Mouse (Mus musculus) hindbrain, embryonic 13.5 days (tissue): ENCODE measurements around the gene Dnph1. TPM values are rescaled to one million over a fixed set of nuclear protein-coding genes. Genes with fewer than 3 reads are reported as not detected.
A peak's percentile ranks its signal among the peaks of the same experiment; 100 is the strongest.

ENCODE experiments used
- ATAC-seq: fragments of 200-750 bp; cut with Nextera tagmentation; 2 replicates; pipeline ENCODE4 v1.8.0; 2017; ENCODE audit warnings: moderate TSS enrichment; ENCODE audit not compliant: low FRiP score
- H3K27ac ChIP-seq: fragments of 300-500 bp; sonication (generic); 2 replicates; pipeline ENCODE4 v1.5.1; 2015; ENCODE audit warnings: inconsistent platforms, mild to moderate bottlenecking, moderate library complexity
- H3K27me3 ChIP-seq: fragments of 300-500 bp; sonication (generic); 2 replicates; pipeline ENCODE4 v1.6.1; 2015; ENCODE audit warnings: mild to moderate bottlenecking, inconsistent platforms
- H3K36me3 ChIP-seq: fragments of 300-500 bp; sonication (generic); 2 replicates; pipeline ENCODE4 v1.6.1; 2015; ENCODE audit warnings: mild to moderate bottlenecking, inconsistent platforms
- H3K4me1 ChIP-seq: fragments of 300-500 bp; sonication (generic); replicated peaks from 2 replicates; pipeline ENCODE4 v1.6.1; 2015; ENCODE audit warnings: inconsistent platforms
- H3K4me2 ChIP-seq: fragments of 300-500 bp; sonication (generic); 2 replicates; pipeline ENCODE4 v1.6.1; 2015; ENCODE audit warnings: inconsistent platforms, mild to moderate bottlenecking, moderate library complexity
- H3K4me3 ChIP-seq: fragments of 300-500 bp; sonication (generic); 2 replicates; pipeline ENCODE4 v1.5.1; 2015; ENCODE audit warnings: mild to moderate bottlenecking, inconsistent platforms
- H3K9ac ChIP-seq: fragments of 300-500 bp; sonication (generic); 2 replicates; pipeline ENCODE4 v1.6.1; 2015; ENCODE audit warnings: mild to moderate bottlenecking, inconsistent platforms
- H3K9me3 ChIP-seq: fragments of 300-500 bp; sonication (generic); 2 replicates; pipeline ENCODE4 v1.6.1; 2016; ENCODE audit warnings: inconsistent platforms
- WGBS: fragments of 180-500 bp; shearing (Covaris S2); methylation state at CpG from one replicate; pipeline ENCODE4 v1.1.7; 2015; 5-methylcytosine and 5-hydroxymethylcytosine counted together
- polyA plus RNA-seq: library from polyadenylated mRNA; unstranded; fragments of >200 nt; fragmentation: Nextera tagmentation; extraction: Ambion mirVana; gene quantifications from 2 replicates; pipeline ENCODE4 v1.2.1, GENCODE M21; 2015

Gene Dnph1
- polyA plus RNA-seq, 1 experiment from 2014 or later = 20.4 TPM

DNA sequence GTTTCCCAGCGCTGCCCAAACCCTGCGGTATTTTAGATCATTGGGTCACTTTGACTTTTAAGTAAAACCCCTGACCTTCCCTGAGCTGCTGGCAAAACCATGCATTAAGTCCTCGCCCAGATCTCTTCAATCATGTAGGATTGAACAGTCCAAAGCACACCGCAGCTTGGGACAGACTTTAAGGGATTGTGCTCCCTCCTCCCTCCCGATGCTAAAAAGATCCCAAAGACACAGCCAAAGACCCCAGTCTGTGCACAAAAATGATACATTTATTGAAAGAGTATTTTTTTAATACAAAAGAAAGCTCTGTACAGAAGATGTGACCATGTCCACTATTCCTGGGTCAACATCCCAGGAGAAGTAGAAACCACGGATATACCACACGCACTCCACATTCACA is 50.1 kb downstream of the Dnph1 start:
- WGBS = 9% methylated on average over 7 of the region's 7 CpGs
- Histone ChIP-seq H3K9me3 (no peaks in the 10 kb centered on the region), H3K27me3 (peaks cover 23% of the 10 kb centered on the region), H3K4me3 (peak overlapping the region; percentile 79), H3K27ac (no peak overlapping the region), H3K4me1 (peaks cover 27% of the 10 kb centered on the region), H3K36me3 (peaks cover 50% of the 10 kb centered on the region), H3K9ac (peak overlapping the region; percentile 92), H3K4me2 (peak overlapping the region; percentile 78)
- ATAC-seq = peak; percentile 30

DNA sequence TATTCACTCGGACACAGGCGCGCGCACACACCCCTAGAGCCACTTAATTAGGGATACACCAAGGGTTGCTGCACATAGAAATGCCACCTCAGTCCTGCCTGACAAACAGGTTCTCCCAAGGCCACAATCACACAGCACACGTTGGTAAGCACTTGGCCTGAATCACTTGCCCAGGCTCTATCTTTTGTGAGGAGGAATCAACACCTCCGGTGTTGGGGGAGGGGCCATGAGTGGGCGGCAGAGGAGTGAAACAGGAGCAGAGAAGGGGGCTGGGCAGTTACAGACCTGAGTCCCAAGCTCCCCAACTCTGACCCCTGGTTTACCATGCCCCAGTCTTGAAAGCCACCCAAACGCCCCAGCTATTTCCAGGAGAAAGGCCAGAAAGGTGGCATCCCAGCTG is 50.5 kb downstream of the Dnph1 start:
- no peak for ATAC-seq
- H3K9me3 ChIP-seq = no peaks in the 10 kb centered on the region
- H3K9ac ChIP-seq = peak overlapping the region; percentile 8; the same call in 1 of the 2 replicates
- 0 out of 2 replicates have a peak overlapping the region, but pooled peaks have one; percentile 79 for H3K4me3 ChIP-seq
- H3K4me2 ChIP-seq = peak overlapping the region; percentile 78
- WGBS = 14% methylated on average over 8 of the region's 8 CpGs
- H3K4me1 ChIP-seq = peaks cover 30% of the 10 kb centered on the region
- peaks cover 23% of the 10 kb centered on the region for H3K27me3 ChIP-seq
- H3K36me3 ChIP-seq = peaks cover 50% of the 10 kb centered on the region
- H3K27ac ChIP-seq = no peak overlapping the region

DNA sequence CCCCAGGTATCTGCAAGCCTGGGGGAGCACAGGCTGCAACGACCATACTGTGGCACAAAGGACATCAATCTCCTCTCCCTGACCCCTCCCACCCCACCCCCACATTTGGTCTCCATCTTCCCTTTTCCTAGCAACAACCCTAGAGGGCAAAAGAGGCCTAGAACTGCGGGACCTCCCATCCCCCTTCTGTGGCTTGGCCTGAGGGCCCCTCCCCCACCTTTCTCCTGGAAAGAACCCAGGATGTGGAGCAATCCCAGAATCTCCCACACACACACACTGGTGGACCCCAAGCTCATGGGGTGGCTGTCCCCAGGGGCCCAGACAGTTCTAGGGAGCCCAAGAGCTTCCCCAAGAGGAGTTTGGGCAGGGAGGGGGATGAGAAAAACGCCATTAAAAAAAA is 51.4 kb downstream of the Dnph1 start:
- H3K36me3 ChIP-seq = peaks cover 48% of the 10 kb centered on the region

DNA sequence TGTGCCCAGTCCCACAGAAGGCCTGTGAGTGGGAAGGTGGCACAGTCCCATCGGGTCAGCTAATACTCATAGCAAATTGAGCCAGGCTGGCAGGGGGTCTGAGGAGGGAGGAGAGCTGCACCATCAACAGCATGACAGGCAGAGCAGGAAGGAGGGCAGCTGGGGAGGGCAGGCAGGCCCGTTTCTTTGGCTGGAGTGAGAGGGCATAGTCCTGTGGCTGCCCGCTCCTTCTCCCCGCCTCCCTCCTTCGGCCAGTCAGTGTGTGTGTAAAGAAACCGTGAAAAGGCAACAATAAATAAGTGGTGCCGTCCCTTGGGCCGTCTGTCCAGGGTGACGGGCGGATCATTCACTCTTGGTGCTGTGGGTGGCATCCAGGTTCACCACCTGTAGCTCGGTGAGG is 52.2 kb downstream of the Dnph1 start:
- H3K27ac ChIP-seq = no peak overlapping the region
- H3K9me3 ChIP-seq = no peaks in the 10 kb centered on the region
- H3K4me2 ChIP-seq = no peak overlapping the region
- WGBS = 50% methylated on average over 11 of the region's 11 CpGs
- no peak for ATAC-seq
- H3K4me3 ChIP-seq = no peak overlapping the region
- peaks cover 40% of the 10 kb centered on the region for H3K36me3 ChIP-seq
- H3K9ac ChIP-seq = no peak overlapping the region; the same call in 1 of the 2 replicates
- H3K27me3 ChIP-seq = peaks cover 23% of the 10 kb centered on the region
- peaks cover 47% of the 10 kb centered on the region for H3K4me1 ChIP-seq

More for the DNA sequence above, 51.4 kb downstream of the Dnph1 start:
- Histone ChIP-seq H3K4me2 (no peak overlapping the region), H3K4me3 (no peak overlapping the region), H3K9me3 (no peaks in the 10 kb centered on the region), H3K4me1 (peaks cover 39% of the 10 kb centered on the region), H3K27ac (no peak overlapping the region), H3K27me3 (peaks cover 23% of the 10 kb centered on the region), H3K9ac (no peak overlapping the region)
- no peak for ATAC-seq
- 23% methylated on average over 3 of the region's 3 CpGs for WGBS

DNA sequence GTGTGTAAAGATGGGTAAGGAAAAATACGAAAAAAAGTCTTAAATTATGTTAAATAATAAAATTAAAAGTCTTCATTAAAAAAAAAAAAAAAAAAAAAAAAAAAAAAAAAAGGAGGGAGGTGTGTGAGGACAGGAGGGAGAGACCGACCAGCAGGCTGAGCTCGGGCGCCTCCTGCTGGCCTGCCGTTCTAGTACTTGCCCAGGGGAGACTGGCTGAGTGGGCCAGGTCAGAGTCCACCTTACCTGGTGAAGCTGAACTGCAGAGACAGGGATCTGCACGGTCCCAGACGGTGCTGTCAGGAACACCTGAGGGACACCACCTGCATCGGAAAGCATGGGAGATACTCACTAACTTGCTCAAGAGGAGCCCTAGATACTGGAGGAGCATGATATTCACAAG is 52.7 kb downstream of the Dnph1 start:
- no peak overlapping the region for H3K4me3 ChIP-seq
- no peak overlapping the region for H3K9ac ChIP-seq
- no peak overlapping the region for H3K4me2 ChIP-seq
- 22% methylated on average over 8 of the region's 8 CpGs for WGBS
- peaks cover 51% of the 10 kb centered on the region for H3K4me1 ChIP-seq
- ATAC-seq = no peak
- no peaks in the 10 kb centered on the region for H3K9me3 ChIP-seq
- no peak overlapping the region for H3K27ac ChIP-seq
- peaks cover 40% of the 10 kb centered on the region for H3K36me3 ChIP-seq
- H3K27me3 ChIP-seq = peaks cover 23% of the 10 kb centered on the region

Other genes starting within 250 kb of the Dnph1 start
- 82.7 and 85.7 TPM in 2 replicates for gene Polr1c, start 248.7 kb upstream of the Dnph1 start, polyA plus RNA-seq
- 87.5 and 90.8 TPM in 2 replicates for gene Yipf3, start 248.6 kb upstream of the Dnph1 start, polyA plus RNA-seq
- gene Lrrc73, start 243.2 kb upstream of the Dnph1 start, polyA plus RNA-seq = 7.3 and 9.5 TPM in 2 replicates
- 28.6 and 33.8 TPM in 2 replicates for gene Tjap1, start 213.7 kb upstream of the Dnph1 start, polyA plus RNA-seq
- 9.5 and 11.1 TPM in 2 replicates for gene Dlk2, start 199.3 kb upstream of the Dnph1 start, polyA plus RNA-seq
- gene Abcc10, start 168.4 kb upstream of the Dnph1 start, polyA plus RNA-seq = 8.9 and 9.9 TPM in 2 replicates
- 18.0 and 19.1 TPM in 2 replicates for gene Zfp318, start 113.0 kb upstream of the Dnph1 start, polyA plus RNA-seq
- gene Crip3, start 67.8 kb upstream of the Dnph1 start, polyA plus RNA-seq = 2.4 and 3.1 TPM in 2 replicates
- not detected in 2 replicates for gene Slc22a7, start 58.3 kb upstream of the Dnph1 start, polyA plus RNA-seq
- 4.6 and 4.7 TPM in 2 replicates for gene Ttbk1, start 9.0 kb upstream of the Dnph1 start, polyA plus RNA-seq
- 17.1 and 21.6 TPM in 2 replicates for gene Cul9, start 49.7 kb downstream of the Dnph1 start, polyA plus RNA-seq
- gene Srf, start 59.5 kb downstream of the Dnph1 start, polyA plus RNA-seq = 4.6 and 4.8 TPM in 2 replicates
- gene Ptk7, start 132.8 kb downstream of the Dnph1 start, polyA plus RNA-seq = 39.9 and 40.7 TPM in 2 replicates
- 45.1 and 45.9 TPM in 2 replicates for gene Klc4, start 149.3 kb downstream of the Dnph1 start, polyA plus RNA-seq
- 73.5 and 75.6 TPM in 2 replicates for gene Mrpl2, start 149.5 kb downstream of the Dnph1 start, polyA plus RNA-seq
- gene Cul7, start 153.6 kb downstream of the Dnph1 start, polyA plus RNA-seq = 40.0 and 41.2 TPM in 2 replicates
- 52.3 and 56.2 TPM in 2 replicates for gene Rrp36, start 177.6 kb downstream of the Dnph1 start, polyA plus RNA-seq
- gene Mea1, start 182.1 kb downstream of the Dnph1 start, polyA plus RNA-seq = 257 and 261 TPM in 2 replicates
- 162 and 164 TPM in 2 replicates for gene Klhdc3, start 184.2 kb downstream of the Dnph1 start, polyA plus RNA-seq
- gene Ppp2r5d, start 208.4 kb downstream of the Dnph1 start, polyA plus RNA-seq = 78.2 and 79.7 TPM in 2 replicates
- gene Pex6, start 214.8 kb downstream of the Dnph1 start, polyA plus RNA-seq = 24.4 and 24.7 TPM in 2 replicates
- 0.90 and 1.5 TPM in 2 replicates for gene Gnmt, start 232.5 kb downstream of the Dnph1 start, polyA plus RNA-seq